18 mouse cellular contexts compared by ENCODE assay signal in the genomic region with DNA sequence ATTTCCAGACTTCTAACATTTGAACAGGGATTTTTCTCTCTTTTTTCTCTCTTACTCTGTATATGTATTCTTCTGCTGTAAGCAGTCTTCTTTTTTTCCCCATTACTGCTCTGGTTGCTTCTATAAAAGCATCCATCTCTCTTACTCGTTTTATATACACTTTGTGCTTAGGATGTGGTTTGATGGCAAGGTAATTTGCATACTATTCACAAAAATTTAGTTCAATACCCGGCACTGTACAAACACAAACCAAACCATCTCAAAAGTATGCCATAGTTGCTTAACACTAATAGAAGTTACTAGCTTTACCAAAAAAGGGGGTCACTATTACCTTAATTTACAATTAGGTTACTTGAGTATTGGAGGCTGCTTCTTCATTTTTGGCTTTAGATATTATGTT. TPM values are rescaled to one million over a fixed set of nuclear protein-coding genes. Genes with fewer than 3 reads are reported as not detected.
DNase-seq lines count a peak whose midpoint lies in the region; ATAC-seq and TF ChIP-seq lines count a peak whose summit lies in the region.
"Had no signal": no experiment of that assay in that cellular context is flagged by ENCODE, and none has a peak within 500 bp of the region (broad histone marks: within the 10 kb centered on the region; RNA-seq: fewer than 3 reads in every experiment).

No protein-coding gene starts in this region.

- no peak for DNase-seq in lung, postnatal 0 days (ENCODE audit: low spot score)
- no peak for DNase-seq in lung, adult 18-20 months
- DNase-seq in stomach, postnatal 0 days (ENCODE audit: low spot score): no peak
- DNase-seq in embryo, embryonic 10 days (ENCODE audit: low spot score): no peak
- DNase-seq: adrenal gland, postnatal 10 days; cerebellum, adult 11 months; cerebellum, adult 8-10 months; gastrocnemius, postnatal 10 days; heart, postnatal 36 days had no signal

- H3K36me3 ChIP-seq in heart, embryonic 13.5 days: no peaks in the 10 kb centered on the region
- no peaks in the 10 kb centered on the region for H3K36me3 ChIP-seq in heart, embryonic 12.5 days
- H3K36me3 ChIP-seq in lung, postnatal 0 days (ENCODE audit: insufficient read depth, low read length): no peaks in the 10 kb centered on the region
- no peaks in the 10 kb centered on the region for H3K36me3 ChIP-seq in stomach, postnatal 0 days (ENCODE audit: control insufficient read depth, insufficient read depth, low read length)
- H3K36me3 ChIP-seq: embryonic facial prominence, embryonic 12.5 days; hindbrain, embryonic 12.5 days; intestine, embryonic 15.5 days had no signal

- no peak overlapping the region for H3K4me2 ChIP-seq in heart, embryonic 13.5 days
- no peak overlapping the region for H3K4me2 ChIP-seq in heart, embryonic 12.5 days
- no peak overlapping the region for H3K4me2 ChIP-seq in lung, postnatal 0 days (replicated peaks; ENCODE audit: low read depth, low read length)
- H3K4me2 ChIP-seq in stomach, postnatal 0 days (replicated peaks; ENCODE audit: low read depth): no peak overlapping the region
- H3K4me2 ChIP-seq: embryonic facial prominence, embryonic 12.5 days; heart, embryonic 11.5 days; hindbrain, embryonic 12.5 days; intestine, embryonic 15.5 days had no signal

- no peak for TF ChIP-seq CTCF in lung, postnatal 0 days (IDR thresholded peaks at IDR 0.05)
- TF ChIP-seq CTCF in stomach, postnatal 0 days (IDR thresholded peaks at IDR 0.05; ENCODE audit: low read depth): no peak

- peaks cover 42% of the 10 kb centered on the region for H3K4me1 ChIP-seq in heart, embryonic 13.5 days
- H3K4me1 ChIP-seq in heart, embryonic 12.5 days (replicated peaks): peaks cover 31% of the 10 kb centered on the region
- peaks cover 14% of the 10 kb centered on the region; the same call in 1 of the 2 replicates for H3K4me1 ChIP-seq in lung, postnatal 0 days (ENCODE audit: insufficient read depth, low read depth, low read length)
- H3K4me1 ChIP-seq in stomach, postnatal 0 days (replicated peaks; ENCODE audit: control insufficient read depth, insufficient read depth): no peaks in the 10 kb centered on the region; the same call in 1 of the 2 replicates
- H3K4me1 ChIP-seq: hindbrain, embryonic 12.5 days; intestine, embryonic 15.5 days had no signal

- no peak overlapping the region for H3K4me3 ChIP-seq in heart, embryonic 13.5 days
- H3K4me3 ChIP-seq in heart, embryonic 12.5 days: no peak overlapping the region
- no peak overlapping the region for H3K4me3 ChIP-seq in lung, postnatal 0 days (ENCODE audit: low read depth, low read length)
- no peak overlapping the region for H3K4me3 ChIP-seq in stomach, postnatal 0 days (ENCODE audit: low read depth, low read length)
- H3K4me3 ChIP-seq: embryonic facial prominence, embryonic 12.5 days; hindbrain, embryonic 12.5 days; intestine, embryonic 15.5 days had no signal

- no peak for TF ChIP-seq EP300 in lung, postnatal 0 days (IDR thresholded peaks at IDR 0.05)
- no peak for TF ChIP-seq EP300 in stomach, postnatal 0 days (optimal IDR thresholded peaks at IDR 0.05)

- no peak overlapping the region for H3K9ac ChIP-seq in heart, embryonic 13.5 days
- no peak overlapping the region for H3K9ac ChIP-seq in heart, embryonic 12.5 days
- H3K9ac ChIP-seq in lung, postnatal 0 days (replicated peaks; ENCODE audit: low read depth): no peak overlapping the region
- H3K9ac ChIP-seq in stomach, postnatal 0 days (ENCODE audit: low read length): no peak overlapping the region
- H3K9ac ChIP-seq: embryonic facial prominence, embryonic 12.5 days; hindbrain, embryonic 12.5 days; intestine, embryonic 15.5 days had no signal

- H3K27ac ChIP-seq in heart, embryonic 13.5 days (replicated peaks): peak overlapping the region; percentile 24; the same call in 1 of the 2 replicates
- H3K27ac ChIP-seq in heart, embryonic 12.5 days (ENCODE audit: poor library complexity, severe bottlenecking): no peak overlapping the region
- H3K27ac ChIP-seq in lung, postnatal 0 days (ENCODE audit: low read length): peak overlapping the region; percentile 58; the same call in 1 of the 2 replicates
- peak overlapping the region; percentile 18; the same call in 1 of the 2 replicates for H3K27ac ChIP-seq in stomach, postnatal 0 days (replicated peaks)
- H3K27ac ChIP-seq: embryonic facial prominence, embryonic 12.5 days; hindbrain, embryonic 12.5 days; intestine, embryonic 15.5 days had no signal

- no peaks in the 10 kb centered on the region for H3K9me3 ChIP-seq in heart, embryonic 13.5 days
- no peaks in the 10 kb centered on the region for H3K9me3 ChIP-seq in heart, embryonic 12.5 days (replicated peaks)
- H3K9me3 ChIP-seq in lung, postnatal 0 days (ENCODE audit: low read length): no peaks in the 10 kb centered on the region
- no peaks in the 10 kb centered on the region for H3K9me3 ChIP-seq in stomach, postnatal 0 days (ENCODE audit: control insufficient read depth, low read length)
- H3K9me3 ChIP-seq: embryonic facial prominence, embryonic 12.5 days; G1E; hindbrain, embryonic 12.5 days; intestine, embryonic 15.5 days had no signal

- H3K27me3 ChIP-seq in heart, embryonic 13.5 days (replicated peaks): no peaks in the 10 kb centered on the region
- H3K27me3 ChIP-seq in heart, embryonic 12.5 days (replicated peaks): no peaks in the 10 kb centered on the region
- no peaks in the 10 kb centered on the region for H3K27me3 ChIP-seq in lung, postnatal 0 days (replicated peaks; ENCODE audit: insufficient read depth, low read length)
- no peaks in the 10 kb centered on the region for H3K27me3 ChIP-seq in stomach, postnatal 0 days (ENCODE audit: control insufficient read depth, insufficient read depth, low read length)
- H3K27me3 ChIP-seq: embryonic facial prominence, embryonic 12.5 days; hindbrain, embryonic 12.5 days; intestine, embryonic 15.5 days had no signal

- no peak for ATAC-seq in heart, embryonic 13.5 days (ENCODE audit: extremely low read depth, insufficient number of reproducible peaks, low FRiP score, low TSS enrichment)
- no peak for ATAC-seq in heart, embryonic 12.5 days (ENCODE audit: insufficient number of reproducible peaks, low FRiP score)
- ATAC-seq in lung, postnatal 0 days: no peak
- peak; percentile 68 for ATAC-seq in activated CD4-positive, CD25-positive, alpha-beta regulatory T cell, adult 4 months
- no peak for ATAC-seq in stomach, postnatal 0 days (ENCODE audit: low FRiP score, low TSS enrichment)
- ATAC-seq: hindbrain, embryonic 16.5 days; intestine, embryonic 15.5 days had no signal

- WGBS in heart, embryonic 13.5 days: 76% methylated on average over 2 of the region's 2 CpGs
- WGBS in heart, embryonic 12.5 days: 71% methylated on average over 2 of the region's 2 CpGs
- 55% methylated on average over 2 of the region's 2 CpGs for WGBS in lung, postnatal 0 days
- 52% methylated on average over 2 of the region's 2 CpGs for WGBS in stomach, postnatal 0 days

RNA-seq across cellular contexts. Expression of gene Rap1a, which starts 44.6 kb away (rescaled TPM):
- 81.3 and 91.9 TPM in 2 replicates for polyA plus RNA-seq in heart, embryonic 13.5 days (2015; fragmentation: Nextera tagmentation; extraction: Ambion mirVana)
- 88.9 and 92.0 TPM in 2 replicates for polyA plus RNA-seq in heart, embryonic 12.5 days (2016; fragmentation: Nextera tagmentation; extraction: Ambion mirVana)
- 166 and 190 TPM in 2 replicates for polyA plus RNA-seq in lung, postnatal 0 days (2015; fragmentation: Nextera tagmentation; extraction: Ambion mirVana)
- polyA plus RNA-seq in activated CD4-positive, CD25-positive, alpha-beta regulatory T cell, adult 4 months (2017; shearing (Covaris generic)): 100 to 1,000 TPM; 168 to 210 TPM
- 119 and 120 TPM in 2 replicates for polyA plus RNA-seq in stomach, postnatal 0 days (2015; fragmentation: Nextera tagmentation; extraction: Ambion mirVana)

RNA-seq across cellular contexts. Expression of gene Inka2, which starts 52.1 kb away (rescaled TPM):
- 2.0 and 2.3 TPM in 2 replicates for polyA plus RNA-seq in heart, embryonic 13.5 days (2015; fragmentation: Nextera tagmentation; extraction: Ambion mirVana)
- 2.2 and 3.2 TPM in 2 replicates for polyA plus RNA-seq in heart, embryonic 12.5 days (2016; fragmentation: Nextera tagmentation; extraction: Ambion mirVana)
- 2.7 and 3.9 TPM in 2 replicates for polyA plus RNA-seq in lung, postnatal 0 days (2015; fragmentation: Nextera tagmentation; extraction: Ambion mirVana)
- polyA plus RNA-seq in activated CD4-positive, CD25-positive, alpha-beta regulatory T cell, adult 4 months (2017; shearing (Covaris generic)): 1 to 10 TPM; 1.7 to 2.4 TPM
- polyA plus RNA-seq in stomach, postnatal 0 days (2015; fragmentation: Nextera tagmentation; extraction: Ambion mirVana): 2.8 and 2.9 TPM in 2 replicates
